Mouse (Mus musculus): ENCODE measurements around the gene Plcb2.

Plcb2 gene

DNA sequence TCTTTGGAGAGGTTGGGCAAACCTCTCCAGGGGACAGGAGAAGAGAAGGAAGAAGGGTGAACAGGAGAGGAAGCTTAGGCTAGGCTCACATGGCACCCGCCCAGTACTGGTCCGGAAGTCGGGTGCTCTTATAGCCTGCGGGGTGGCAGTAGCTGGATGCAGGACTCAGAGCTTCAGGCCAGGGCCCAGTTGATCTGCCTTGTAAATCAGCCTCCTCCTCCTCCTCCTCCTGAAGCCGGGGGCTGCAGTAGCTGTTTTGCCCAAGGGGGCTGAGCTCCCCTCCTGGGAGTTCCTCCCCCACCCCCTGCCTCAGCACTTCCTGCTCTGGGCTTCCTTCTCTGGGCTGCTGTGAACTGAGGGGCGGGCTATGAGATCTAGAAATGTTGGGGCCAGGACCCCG lies at the start of gene Plcb2:
Plcb2 (minus strand) TSS at position 102 of the 400 bp plus-strand sequence.
- no peak for DNase-seq (ENCODE audit: low spot score in 2 of 2)

DNA sequence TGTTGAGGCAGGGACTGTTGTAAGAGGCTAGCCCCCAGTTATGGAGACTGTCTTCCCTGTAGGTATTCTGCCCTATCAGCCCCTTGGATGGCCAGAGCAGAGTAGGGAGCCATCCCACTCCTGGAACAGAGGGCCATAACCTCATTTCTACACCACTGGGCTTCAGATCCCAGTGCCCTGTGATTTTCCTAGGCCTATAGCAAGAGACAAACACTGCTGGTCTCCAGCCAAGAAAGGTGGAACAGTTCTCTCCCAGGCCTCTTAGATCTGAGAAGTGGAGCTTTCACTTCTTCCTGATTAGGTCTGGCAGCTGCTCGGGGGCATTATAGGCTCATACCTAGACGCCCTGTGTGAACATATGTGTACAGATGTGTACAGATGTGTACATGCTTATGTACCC lies 48.1 kb upstream of the Plcb2 start:
- no peak for DNase-seq (ENCODE audit: low spot score in 2 of 2)

DNA sequence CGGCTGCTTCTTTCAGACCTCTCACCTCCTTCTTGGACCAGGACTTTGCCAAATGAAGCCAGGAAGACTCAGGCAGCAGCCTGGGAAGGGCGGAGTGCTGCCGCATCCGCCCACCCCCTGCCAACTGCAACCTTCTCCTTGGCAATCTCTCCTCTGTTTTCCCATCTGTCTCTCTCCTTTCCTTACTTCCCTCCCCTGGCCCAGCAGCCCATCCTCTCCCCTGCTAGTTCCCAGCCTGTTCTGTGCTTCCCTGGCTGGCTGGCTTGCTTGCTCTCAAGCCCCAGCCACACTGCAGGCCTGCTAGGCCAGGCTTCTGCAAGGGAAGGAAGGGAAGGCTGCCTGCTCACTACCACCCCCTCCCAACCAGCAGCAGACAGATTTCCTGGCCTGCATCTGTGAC lies 47.6 kb upstream of the Plcb2 start:
- no peak for DNase-seq (ENCODE audit: low spot score in 2 of 2)

DNA sequence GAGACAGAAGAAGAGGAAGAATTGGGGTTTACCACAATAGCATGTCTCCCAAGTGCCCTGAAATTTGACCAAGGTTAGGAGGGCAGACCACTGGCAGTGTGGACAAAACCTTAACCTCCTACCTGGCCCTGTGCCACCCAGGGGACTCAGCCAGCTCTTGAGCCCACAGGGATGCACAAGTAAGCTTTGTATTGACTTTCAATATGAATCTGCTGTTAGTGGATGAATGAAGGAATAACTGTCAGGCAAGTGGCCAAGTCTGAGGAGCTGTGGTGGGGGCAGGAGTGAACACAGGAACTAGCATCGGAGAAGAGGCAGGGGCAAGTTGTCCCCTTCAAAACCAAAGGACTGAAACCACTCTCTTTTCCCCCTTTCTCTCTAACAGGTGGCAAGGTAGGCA lies 47.2 kb upstream of the Plcb2 start:
- no peak for DNase-seq (ENCODE audit: low spot score in 2 of 2)

DNA sequence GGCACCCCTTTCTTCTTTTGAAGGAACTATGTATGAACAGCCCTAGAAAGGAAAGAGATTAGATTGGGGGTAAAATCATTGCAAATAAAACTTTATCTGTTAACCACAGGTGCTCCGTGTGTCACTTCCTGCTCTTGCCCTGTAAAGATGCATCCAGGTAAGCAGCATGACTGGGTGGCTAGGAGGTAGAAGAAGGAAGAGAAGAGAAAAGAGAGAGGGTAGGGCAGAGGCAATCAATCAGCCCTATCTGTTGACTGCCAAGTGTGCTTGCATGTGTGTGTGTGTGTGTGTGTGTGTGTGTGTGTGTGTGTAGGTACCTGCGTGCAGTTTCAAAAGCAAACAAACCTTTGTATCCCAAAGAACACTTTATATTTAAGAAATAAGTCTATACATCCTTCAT lies 46.3 kb upstream of the Plcb2 start:
- no peak for DNase-seq (ENCODE audit: low spot score in 2 of 2)

DNA sequence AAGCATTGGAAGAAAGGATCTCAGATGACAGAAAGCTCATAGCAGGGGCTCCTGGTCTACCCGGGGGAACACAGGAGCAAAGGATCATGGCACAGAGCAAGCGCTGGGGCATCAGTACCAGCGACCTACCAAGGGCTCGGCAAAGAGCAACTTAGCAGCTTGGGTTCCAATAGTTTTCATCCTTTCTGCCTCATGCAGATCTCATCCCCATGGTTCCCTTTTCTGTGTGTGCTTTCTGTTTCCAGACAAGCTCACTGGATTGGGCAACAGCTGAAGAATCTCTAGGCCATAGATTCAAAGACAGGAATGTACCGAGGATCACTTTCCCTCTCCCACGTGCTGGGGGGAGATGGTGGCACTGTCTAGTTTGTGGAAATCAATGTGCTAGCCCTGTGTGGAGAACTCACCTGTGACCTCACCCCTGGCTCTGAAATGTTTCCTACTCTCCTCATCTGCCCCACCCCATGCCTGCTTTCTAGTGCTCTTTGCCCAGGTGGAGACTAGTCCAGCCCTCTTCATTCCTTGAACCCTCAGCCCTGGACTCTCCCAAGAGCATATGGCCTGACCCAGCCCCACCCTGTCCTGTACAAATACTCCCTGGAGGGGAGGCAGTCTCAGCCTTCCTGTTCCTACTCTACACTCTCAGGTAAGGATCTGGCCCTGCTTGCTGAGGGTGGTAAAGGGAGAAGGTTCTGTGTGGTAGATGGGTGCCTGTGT lies 44.1 kb upstream of the Plcb2 start, which contains the start of gene Phgr1:
Phgr1 (plus strand) TSS at position 612 of the 717 bp plus-strand sequence.
- no peak for DNase-seq (ENCODE audit: low spot score in 2 of 2)

DNA sequence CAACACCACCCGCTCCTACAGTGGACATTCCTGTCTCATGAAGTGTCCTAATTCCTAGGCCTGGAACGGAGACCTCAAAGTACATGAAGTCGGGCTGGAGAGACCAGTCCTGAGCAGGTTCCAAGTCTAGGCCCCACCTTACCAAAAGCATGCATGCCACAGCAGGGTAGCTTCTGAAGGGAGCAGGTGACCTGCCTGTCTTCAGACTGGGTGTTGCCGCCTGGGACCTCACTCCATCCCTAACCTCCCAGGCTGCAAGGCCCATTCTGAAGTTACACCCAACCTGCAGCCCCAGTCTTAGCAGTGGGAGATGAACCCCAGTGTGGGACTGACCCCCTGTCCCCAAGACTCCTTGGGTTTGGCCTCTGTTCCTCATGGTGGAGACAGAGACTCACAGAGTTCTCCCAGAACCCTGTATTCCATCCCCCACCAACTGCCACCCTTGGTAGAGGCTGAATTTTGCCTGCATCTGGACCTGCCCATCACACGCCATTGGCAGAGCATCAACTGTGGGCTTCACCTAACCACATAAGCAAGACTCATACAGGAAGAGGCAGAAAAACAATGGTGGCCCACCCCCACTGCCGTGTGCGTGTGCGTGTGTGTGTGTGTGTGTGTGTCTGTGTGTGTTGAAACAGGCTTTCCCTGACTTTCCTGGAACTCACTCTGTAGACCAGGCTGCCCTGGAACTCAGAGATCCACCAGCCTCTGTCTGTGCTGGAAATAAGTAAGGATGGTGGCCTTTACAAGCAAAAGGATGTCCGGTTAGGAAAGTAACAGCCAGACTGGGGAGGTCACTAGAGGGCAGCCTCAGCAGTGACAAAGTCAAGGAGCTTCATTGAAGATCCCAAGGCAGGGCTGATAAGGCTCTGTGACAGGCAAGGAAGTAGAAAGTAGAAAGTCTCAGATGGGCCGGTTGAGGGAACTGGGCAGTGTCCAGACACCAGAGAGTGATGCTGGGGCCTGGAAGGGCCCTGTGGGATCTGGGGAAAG lies 38.1 kb upstream of the Plcb2 start:
- DNase-seq (ENCODE audit: low spot score in 2 of 2) = no peak

DNA sequence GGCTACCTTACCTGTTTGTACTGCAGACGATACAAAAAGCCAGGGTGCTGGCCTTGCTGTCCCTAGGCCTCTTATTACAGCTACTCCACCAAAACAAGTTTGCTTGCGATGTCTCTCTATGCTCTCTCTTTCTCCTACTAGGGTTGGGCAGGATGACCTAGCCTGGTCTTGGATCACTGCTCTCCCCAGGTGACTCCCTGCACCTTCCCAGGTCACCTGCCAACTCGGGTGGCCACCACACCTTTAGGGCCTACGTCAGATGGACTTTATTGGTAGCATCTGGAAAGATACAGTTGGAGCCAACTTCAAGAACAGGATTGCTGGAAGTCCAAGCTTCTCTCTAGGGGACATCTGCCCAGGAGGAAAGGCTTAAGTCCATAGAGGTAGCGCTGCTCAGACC lies 36.6 kb upstream of the Plcb2 start:
- DNase-seq (ENCODE audit: low spot score in 2 of 2) = no peak

GRCm38 (mm10) chr2:118764094-118764831 lies 36.0 kb upstream of the Plcb2 start:
- DNase-seq (ENCODE audit: low spot score in 2 of 2) = no peak

DNA sequence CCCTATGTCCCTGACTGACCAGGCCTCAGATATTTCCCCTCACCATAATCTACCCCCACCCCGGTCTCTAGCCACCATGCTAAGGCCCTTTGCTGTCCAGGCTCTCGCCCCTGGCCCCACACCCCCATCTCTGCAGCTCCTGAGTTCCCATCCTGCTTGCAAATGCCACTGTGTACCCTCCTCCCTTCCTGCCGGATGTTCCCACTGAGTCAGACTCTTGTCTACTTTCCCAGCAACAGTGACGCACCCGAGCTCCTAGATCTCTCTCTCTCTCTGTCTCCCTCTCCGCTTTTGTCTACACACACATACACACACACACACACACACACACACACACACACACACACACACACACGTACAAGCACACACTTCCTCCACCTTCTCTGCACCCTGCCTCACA lies 35.2 kb upstream of the Plcb2 start:
- no peak for DNase-seq (ENCODE audit: low spot score in 2 of 2)

- no peak for DNase-seq (ENCODE audit: low spot score in 2 of 2)
These were observed 34.5 kb upstream of the Plcb2 start for GRCm38 (mm10) chr2:118762784-118763148.

- peak; percentile 91 to 96 for DNase-seq (ENCODE audit: low spot score in 2 of 2)
These were observed 33.9 kb upstream of the Plcb2 start, which contains the start of gene Ccdc9b for GRCm38 (mm10) chr2:118761906-118762783. TSS of gene Ccdc9b (minus strand) at chr2:118762661.

DNA sequence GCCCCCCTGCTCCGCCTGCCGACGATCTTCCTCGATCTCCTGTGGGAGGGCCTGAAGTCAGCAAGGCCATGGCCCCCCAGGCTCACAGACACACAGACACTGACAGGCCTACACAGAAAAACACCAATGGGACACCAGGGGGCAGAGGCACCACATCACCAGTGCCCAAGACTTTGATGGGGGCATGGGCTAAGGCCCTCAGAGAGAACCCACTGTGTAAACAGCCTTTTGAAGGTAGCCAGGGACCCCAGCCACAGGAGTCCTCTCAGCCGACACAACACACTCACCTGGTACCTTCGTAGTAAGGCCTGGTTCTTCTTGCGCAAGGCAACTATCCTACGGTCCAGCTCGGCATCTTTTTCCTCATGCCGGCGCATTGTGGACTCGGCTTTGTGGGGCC lies 33.1 kb upstream of the Plcb2 start:
- DNase-seq (ENCODE audit: low spot score in 2 of 2) = no peak

GRCm38 (mm10) chr2:118760311-118761025 lies 32.2 kb upstream of the Plcb2 start:
- DNase-seq (ENCODE audit: low spot score in 2 of 2) = no peak

DNA sequence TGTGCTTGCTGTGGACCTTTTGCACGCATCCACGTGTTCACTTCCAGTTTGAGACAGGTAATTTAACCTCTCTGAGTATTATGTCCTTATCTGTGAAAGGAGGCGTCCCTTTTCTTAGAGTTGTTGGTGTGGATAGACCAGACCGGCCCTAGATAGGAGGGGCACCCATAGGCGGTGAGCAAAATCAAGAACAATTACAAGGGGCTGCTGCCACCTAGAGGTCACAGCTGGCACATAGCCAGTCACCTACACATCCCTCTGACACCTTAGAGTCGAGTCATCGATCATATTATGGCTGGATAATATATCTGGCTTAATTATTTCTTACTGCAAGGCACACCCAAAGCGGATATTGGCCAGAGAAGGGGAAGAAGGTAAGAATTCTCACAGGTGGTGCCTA lies 31.6 kb upstream of the Plcb2 start:
- peak in 1 of 2 experiments; percentile 66 for DNase-seq (ENCODE audit: low spot score in 2 of 2)

DNA sequence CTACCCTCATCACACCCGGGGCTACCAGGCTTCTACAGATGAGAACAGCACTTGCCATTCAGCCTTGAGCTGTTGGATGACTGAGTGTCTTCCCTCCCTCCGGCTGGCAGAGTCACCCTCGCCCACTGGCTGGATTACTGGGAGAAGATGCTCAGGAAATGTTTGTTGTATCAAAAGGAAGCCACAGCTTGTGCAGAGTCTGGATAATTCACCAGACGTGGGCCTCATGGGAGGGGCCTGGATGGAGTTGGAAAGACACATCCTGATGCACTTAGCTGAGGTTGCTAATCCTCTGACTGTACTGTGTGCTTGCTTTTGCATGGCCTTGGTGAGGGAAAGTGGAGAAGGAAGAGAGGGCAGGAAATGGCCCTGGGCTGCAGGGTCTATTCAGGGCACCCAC lies 27.9 kb upstream of the Plcb2 start:
- DNase-seq (ENCODE audit: low spot score in 2 of 2) = no peak

- DNase-seq (ENCODE audit: low spot score in 2 of 2) = no peak
These were observed 27.2 kb upstream of the Plcb2 start for GRCm38 (mm10) chr2:118755407-118755806.

DNA sequence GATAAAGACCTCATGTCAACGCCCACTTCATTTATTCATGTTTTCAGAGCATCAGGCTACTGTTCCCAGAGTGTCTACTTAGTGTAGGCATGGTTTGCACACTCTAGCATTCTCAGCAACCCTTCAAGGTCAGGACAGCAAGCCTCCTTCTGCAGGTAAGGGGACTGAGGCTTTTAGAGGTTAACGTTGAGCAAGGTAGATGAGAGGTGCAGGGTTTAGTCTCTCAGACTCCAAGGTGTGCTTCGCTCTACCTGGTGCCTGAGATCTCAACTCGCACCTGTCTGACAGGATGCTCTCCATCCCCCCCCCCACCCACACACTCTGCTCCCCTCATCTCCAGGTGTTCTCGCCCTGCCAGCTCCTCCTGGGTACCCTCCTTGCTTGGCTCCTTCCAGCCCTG lies 25.9 kb upstream of the Plcb2 start:
- DNase-seq (ENCODE audit: low spot score in 2 of 2) = no peak

GRCm38 (mm10) chr2:118752792-118753108 lies 24.5 kb upstream of the Plcb2 start:
- DNase-seq (ENCODE audit: low spot score in 2 of 2) = no peak
